Mouse (Mus musculus): ENCODE results near the gene Arhgap28. TPM values are rescaled to one million over a fixed set of nuclear protein-coding genes. Genes with fewer than 3 reads are reported as not detected.

The Arhgap28 gene
- total and polyA plus RNA-seq, 2 experiments from 2014 or later: 4.0 to 7.6 TPM

DNA sequence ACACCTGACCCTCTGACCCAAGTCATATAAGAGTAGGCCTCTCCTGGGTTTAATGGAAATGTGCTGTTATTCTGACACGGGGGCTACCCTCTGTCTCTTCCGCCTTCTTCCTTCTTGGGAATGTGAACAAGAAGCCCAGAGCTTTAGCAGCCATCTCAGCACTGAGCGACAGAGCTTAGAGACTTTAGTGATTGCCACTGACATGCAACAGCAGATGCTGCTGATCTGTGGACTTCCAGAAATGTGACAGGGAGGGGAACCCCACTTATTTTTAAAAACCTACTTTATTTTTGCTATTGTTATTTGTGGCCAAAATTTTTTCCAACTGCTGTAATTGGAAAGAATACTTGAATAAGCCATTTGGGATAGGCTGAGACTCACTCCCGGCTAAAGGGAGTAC is 95.4 kb downstream of the Arhgap28 start:
- WGBS: 83% methylated on average over 4 of the region's 4 CpGs
- no peak overlapping the region for H3K4me3 ChIP-seq (ENCODE audit: low read length)
- no peak overlapping the region for H3K27ac ChIP-seq
- no peaks in the 10 kb centered on the region for H3K4me1 ChIP-seq (ENCODE audit: insufficient read depth, low read length)
- H3K9me3 ChIP-seq (ENCODE audit: low read length): no peaks in the 10 kb centered on the region
- TF ChIP-seq CTCF (IDR thresholded peaks at IDR 0.05; ENCODE audit: low read depth): no peak
- H3K4me2 ChIP-seq (ENCODE audit: low read depth, low read length): no peak overlapping the region
- ATAC-seq: no peak
- no peaks in the 10 kb centered on the region for H3K27me3 ChIP-seq (ENCODE audit: insufficient read depth, low read length)
- H3K9ac ChIP-seq (replicated peaks; ENCODE audit: low read length): no peak overlapping the region
- DNase-seq (ENCODE audit: low spot score): no peak
- no peaks in the 10 kb centered on the region for H3K36me3 ChIP-seq (ENCODE audit: insufficient read depth, low read length)

DNA sequence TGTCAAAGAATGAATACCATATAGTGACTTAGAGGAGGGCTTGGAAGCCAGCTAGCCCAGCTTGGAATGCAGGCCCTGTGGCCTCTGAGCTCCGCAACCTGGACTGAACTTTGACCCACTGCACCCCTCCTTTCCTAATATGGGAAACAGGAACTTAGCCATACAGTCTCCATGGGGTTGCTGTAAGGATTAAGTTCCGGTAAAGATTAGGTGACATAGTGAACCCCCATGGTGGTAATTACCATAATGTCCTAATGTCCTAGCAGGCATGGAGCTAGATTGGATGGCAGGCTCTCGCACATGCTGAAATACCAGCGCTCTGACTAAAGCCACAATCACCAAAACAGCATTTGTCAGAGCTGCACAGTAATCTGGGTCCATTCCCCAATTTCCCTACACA is 95.8 kb downstream of the Arhgap28 start:
- H3K9ac ChIP-seq (replicated peaks; ENCODE audit: low read length): no peak overlapping the region
- DNase-seq (ENCODE audit: low spot score) (no peak), ATAC-seq (no peak)
- no peaks in the 10 kb centered on the region for H3K9me3 ChIP-seq (ENCODE audit: low read length)
- no peaks in the 10 kb centered on the region for H3K27me3 ChIP-seq (ENCODE audit: insufficient read depth, low read length)
- no peak for TF ChIP-seq CTCF (IDR thresholded peaks at IDR 0.05; ENCODE audit: low read depth)
- H3K4me1 ChIP-seq (ENCODE audit: insufficient read depth, low read length): no peaks in the 10 kb centered on the region
- WGBS: 83% methylated on average over 4 of the region's 4 CpGs
- H3K4me3 ChIP-seq (ENCODE audit: low read length): no peak overlapping the region
- no peaks in the 10 kb centered on the region for H3K36me3 ChIP-seq (ENCODE audit: insufficient read depth, low read length)
- no peak overlapping the region for H3K27ac ChIP-seq
- no peak overlapping the region for H3K4me2 ChIP-seq (ENCODE audit: low read depth, low read length)

DNA sequence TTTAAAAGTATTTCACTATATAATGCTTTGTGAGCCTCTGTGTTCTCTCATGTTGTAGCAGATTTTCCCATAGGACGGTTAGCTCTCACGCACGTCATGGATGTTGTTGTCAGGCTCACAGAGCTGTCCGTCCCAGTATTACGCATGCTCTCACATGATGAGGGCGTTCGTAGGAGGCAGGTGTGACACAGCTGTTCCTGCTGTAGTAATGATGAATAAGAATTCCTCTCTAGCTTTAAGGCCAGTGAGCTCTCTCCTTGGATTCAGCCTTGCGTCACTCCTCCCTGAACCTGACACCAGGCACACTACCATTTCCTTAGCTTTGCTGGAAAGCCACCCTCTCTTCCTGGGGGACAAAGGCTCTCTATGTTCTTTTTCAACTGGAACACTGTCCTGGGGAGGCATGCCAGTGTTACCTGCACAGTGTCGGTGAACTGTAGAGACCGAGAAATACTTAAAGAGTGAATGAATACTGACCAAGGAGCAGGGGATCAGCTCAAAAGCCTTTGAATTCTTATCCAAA is 96.3 kb downstream of the Arhgap28 start:
- no peak overlapping the region for H3K27ac ChIP-seq
- 87% methylated on average over 10 of the region's 10 CpGs for WGBS

DNA sequence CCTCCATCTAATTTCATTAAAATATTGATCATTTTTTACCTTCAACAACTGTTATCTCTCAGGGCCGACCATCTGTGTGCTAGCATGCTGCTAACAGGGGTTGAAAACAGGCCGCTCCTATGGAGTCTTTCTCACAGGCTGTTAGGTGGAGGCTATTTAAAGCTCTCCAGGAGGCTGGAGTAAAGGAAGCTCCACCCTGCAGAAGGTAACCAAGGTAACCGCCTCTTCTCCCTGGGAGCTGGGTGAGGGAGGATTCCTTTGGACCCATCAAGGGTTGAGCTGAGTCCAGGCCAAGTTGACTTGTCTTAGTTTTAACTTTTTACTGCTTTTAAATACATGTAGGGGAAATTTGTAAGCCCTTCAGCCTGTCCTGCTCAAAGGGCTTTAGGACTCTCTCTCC is 97.7 kb downstream of the Arhgap28 start:
- Histone ChIP-seq H3K4me1 (ENCODE audit: insufficient read depth, low read length) (no peaks in the 10 kb centered on the region), H3K4me2 (ENCODE audit: low read depth, low read length) (no peak overlapping the region), H3K36me3 (ENCODE audit: insufficient read depth, low read length) (no peaks in the 10 kb centered on the region), H3K9me3 (ENCODE audit: low read length) (no peaks in the 10 kb centered on the region), H3K9ac (replicated peaks; ENCODE audit: low read length) (no peak overlapping the region), H3K27ac (no peak overlapping the region), H3K4me3 (ENCODE audit: low read length) (no peak overlapping the region), H3K27me3 (ENCODE audit: insufficient read depth, low read length) (no peaks in the 10 kb centered on the region)
- WGBS: 54% methylated on average over 3 of the region's 3 CpGs
- no peak for TF ChIP-seq CTCF (IDR thresholded peaks at IDR 0.05; ENCODE audit: low read depth)
- no peak for ATAC-seq
- DNase-seq (ENCODE audit: low spot score): no peak

More for the DNA sequence above, 96.3 kb downstream of the Arhgap28 start:
- Histone ChIP-seq H3K27me3 (ENCODE audit: insufficient read depth, low read length) (no peaks in the 10 kb centered on the region), H3K4me1 (ENCODE audit: insufficient read depth, low read length) (no peaks in the 10 kb centered on the region), H3K9me3 (ENCODE audit: low read length) (no peaks in the 10 kb centered on the region), H3K9ac (replicated peaks; ENCODE audit: low read length) (no peak overlapping the region), H3K4me2 (ENCODE audit: low read depth, low read length) (no peak overlapping the region), H3K36me3 (ENCODE audit: insufficient read depth, low read length) (no peaks in the 10 kb centered on the region), H3K4me3 (ENCODE audit: low read length) (no peak overlapping the region)
- ATAC-seq: no peak
- no peak for DNase-seq (ENCODE audit: low spot score)
- no peak for TF ChIP-seq CTCF (IDR thresholded peaks at IDR 0.05; ENCODE audit: low read depth)

DNA sequence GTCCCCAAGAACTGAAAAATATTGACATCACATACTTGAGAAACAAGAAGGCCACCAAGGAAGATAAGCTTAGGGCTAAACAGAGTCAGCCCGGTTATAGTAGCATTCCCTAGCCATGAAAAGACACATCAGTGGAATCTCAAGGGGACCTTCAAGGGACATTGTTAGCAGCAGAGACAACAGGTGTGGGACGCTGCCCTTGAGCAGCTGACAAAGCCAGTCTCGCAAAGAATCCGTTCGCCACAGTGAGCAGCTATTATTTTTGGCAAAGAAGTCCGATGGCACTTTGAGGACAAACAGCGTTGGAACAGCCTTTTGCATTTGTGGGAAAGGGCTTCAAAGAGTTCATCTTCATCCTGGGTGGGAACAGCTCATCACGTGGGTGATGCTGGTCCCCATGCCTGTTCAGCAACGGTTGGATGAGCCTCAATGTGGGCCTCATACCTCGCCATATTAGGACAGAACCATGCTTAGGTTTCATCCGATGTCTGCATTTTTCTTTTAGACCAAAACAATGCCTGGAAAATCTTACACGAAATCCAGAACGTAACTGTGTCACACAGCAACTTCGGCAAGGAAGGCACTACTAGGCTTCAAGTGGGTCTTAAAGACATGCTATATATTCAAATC is 99.5 kb downstream of the Arhgap28 start:
- H3K27me3 ChIP-seq (ENCODE audit: insufficient read depth, low read length): no peaks in the 10 kb centered on the region
- no peaks in the 10 kb centered on the region for H3K9me3 ChIP-seq (ENCODE audit: low read length)
- no peak for TF ChIP-seq CTCF (IDR thresholded peaks at IDR 0.05; ENCODE audit: low read depth)
- DNase-seq (ENCODE audit: low spot score): no peak
- no peaks in the 10 kb centered on the region for H3K4me1 ChIP-seq (ENCODE audit: insufficient read depth, low read length)
- ATAC-seq: no peak
- no peak overlapping the region for H3K27ac ChIP-seq
- WGBS: 69% methylated on average over 14 of the region's 14 CpGs
- H3K4me3 ChIP-seq (ENCODE audit: low read length): no peak overlapping the region
- no peaks in the 10 kb centered on the region for H3K36me3 ChIP-seq (ENCODE audit: insufficient read depth, low read length)
- no peak overlapping the region for H3K4me2 ChIP-seq (ENCODE audit: low read depth, low read length)
- H3K9ac ChIP-seq (replicated peaks; ENCODE audit: low read length): no peak overlapping the region

DNA sequence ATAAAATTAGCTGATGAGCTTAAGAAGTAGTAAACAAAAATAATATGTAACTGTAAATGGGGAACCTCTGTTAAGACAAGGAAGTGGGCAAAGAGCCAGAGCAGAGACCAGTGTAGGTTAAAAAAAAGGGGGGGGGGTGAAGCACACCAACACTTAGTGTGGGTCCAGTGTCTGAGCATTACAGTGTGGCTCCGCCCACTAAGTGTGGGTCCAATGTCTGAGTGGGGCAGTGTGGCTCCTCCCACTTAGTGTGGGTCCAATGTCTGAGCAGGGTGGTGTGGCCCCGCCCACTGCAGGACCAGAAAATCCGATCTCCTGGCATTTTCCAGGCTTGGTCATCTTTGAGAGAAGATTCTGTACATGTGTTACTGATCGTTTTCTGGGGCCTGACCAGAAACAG is 101.1 kb downstream of the Arhgap28 start:
- 96% methylated on average over 4 of the region's 4 CpGs for WGBS

DNA sequence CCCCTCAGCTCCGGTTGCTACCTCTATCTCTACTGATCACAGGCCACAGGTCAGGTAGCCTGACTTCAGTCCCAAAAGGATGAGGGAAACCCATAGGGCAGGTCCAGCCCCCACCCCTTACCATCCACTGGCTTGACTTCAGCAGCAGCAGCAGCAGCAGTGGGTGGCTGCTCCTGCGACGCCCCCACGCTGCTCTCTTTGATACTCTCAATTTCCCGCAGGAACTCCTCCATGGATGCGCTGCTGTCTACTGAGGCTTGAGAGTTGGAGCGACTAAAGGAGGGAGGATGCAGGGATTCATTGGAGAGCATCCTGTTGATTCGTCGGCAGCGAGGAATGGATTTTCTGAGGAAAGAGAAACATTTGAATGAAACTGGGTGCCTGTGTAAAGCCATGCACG is 102.8 kb downstream of the Arhgap28 start:
- Histone ChIP-seq H3K4me1 (ENCODE audit: insufficient read depth, low read length) (no peaks in the 10 kb centered on the region), H3K4me3 (ENCODE audit: low read length) (no peak overlapping the region), H3K27ac (no peak overlapping the region), H3K27me3 (ENCODE audit: insufficient read depth, low read length) (no peaks in the 10 kb centered on the region), H3K9ac (replicated peaks; ENCODE audit: low read length) (no peak overlapping the region), H3K9me3 (ENCODE audit: low read length) (no peaks in the 10 kb centered on the region), H3K36me3 (ENCODE audit: insufficient read depth, low read length) (no peaks in the 10 kb centered on the region), H3K4me2 (ENCODE audit: low read depth, low read length) (no peak overlapping the region)
- TF ChIP-seq CTCF (IDR thresholded peaks at IDR 0.05; ENCODE audit: low read depth): no peak
- 68% methylated on average over 11 of the region's 11 CpGs for WGBS
- ATAC-seq: no peak
- no peak for DNase-seq (ENCODE audit: low spot score)

More for the DNA sequence above, 101.1 kb downstream of the Arhgap28 start:
- Histone ChIP-seq H3K4me1 (ENCODE audit: insufficient read depth, low read length) (no peaks in the 10 kb centered on the region), H3K4me3 (ENCODE audit: low read length) (no peak overlapping the region), H3K4me2 (ENCODE audit: low read depth, low read length) (no peak overlapping the region), H3K36me3 (ENCODE audit: insufficient read depth, low read length) (no peaks in the 10 kb centered on the region), H3K9ac (replicated peaks; ENCODE audit: low read length) (no peak overlapping the region), H3K27ac (no peak overlapping the region), H3K27me3 (ENCODE audit: insufficient read depth, low read length) (no peaks in the 10 kb centered on the region), H3K9me3 (ENCODE audit: low read length) (no peaks in the 10 kb centered on the region)
- no peak for ATAC-seq
- DNase-seq (ENCODE audit: low spot score): no peak
- TF ChIP-seq CTCF (IDR thresholded peaks at IDR 0.05; ENCODE audit: low read depth): no peak
